Mouse (Mus musculus) right cerebral cortex, postnatal 10 days (tissue): ENCODE measurements around the gene Spem1.

Experiments
- DNase-seq, 2 experiments: peaks; one replicate each; pipeline ENCODE4 v3.0.0; 2021; ENCODE audit warnings: low spot score in 2 of 2

The Spem1 gene

GRCm38 (mm10) chr11:69836703-69837576 is 15.0 kb upstream of the Spem1 start:
- DNase-seq: peak; percentile 62 to 71

- DNase-seq: no peak
Observed at GRCm38 (mm10) chr11:69835966-69836335, 14.0 kb upstream of the Spem1 start.

GRCm38 (mm10) chr11:69835326-69835965 is 13.5 kb upstream of the Spem1 start:
- DNase-seq: no peak

GRCm38 (mm10) chr11:69834001-69834549 is 12.1 kb upstream of the Spem1 start:
- no peak for DNase-seq

- no peak for DNase-seq
Observed at GRCm38 (mm10) chr11:69833554-69833953, 11.6 kb upstream of the Spem1 start.

- peak in 1 of 2 experiments; percentile 26 for DNase-seq
Observed at GRCm38 (mm10) chr11:69828832-69829231, 6.9 kb upstream of the Spem1 start.

GRCm38 (mm10) chr11:69823456-69823855 is 1.5 kb upstream of the Spem1 start:
- no peak for DNase-seq

- no peak for DNase-seq
Observed at GRCm38 (mm10) chr11:69818871-69819270, 3.1 kb downstream of the Spem1 start.

GRCm38 (mm10) chr11:69818365-69818764 is 3.6 kb downstream of the Spem1 start, which contains the start of gene Spem2:
Gene Spem2 (minus strand): TSS chr11:69818465.
- DNase-seq: no peak

- DNase-seq: peak in 1 of 2 experiments; percentile 21
Observed at GRCm38 (mm10) chr11:69816520-69816919, 5.5 kb downstream of the Spem1 start.

- DNase-seq: no peak
Observed at GRCm38 (mm10) chr11:69815155-69815554, 6.8 kb downstream of the Spem1 start, which contains the start of gene Gm39566. Gene Gm39566 (minus strand): TSS chr11:69815298.

- DNase-seq: no peak
Observed at GRCm38 (mm10) chr11:69810280-69810679, 11.7 kb downstream of the Spem1 start.

GRCm38 (mm10) chr11:69807641-69808040 is 14.3 kb downstream of the Spem1 start:
- no peak for DNase-seq

GRCm38 (mm10) chr11:69806378-69806777 is 15.6 kb downstream of the Spem1 start:
- DNase-seq: no peak

- no peak for DNase-seq
Observed at GRCm38 (mm10) chr11:69804972-69805909, 16.7 kb downstream of the Spem1 start, which contains the start of gene Tmem102. Gene Tmem102 (minus strand): TSS chr11:69805624.

GRCm38 (mm10) chr11:69804652-69804940 is 17.4 kb downstream of the Spem1 start:
- DNase-seq: no peak

- peak; percentile 75 to 79 for DNase-seq
Observed at GRCm38 (mm10) chr11:69803786-69804651, 18.0 kb downstream of the Spem1 start.

- no peak for DNase-seq
Observed at GRCm38 (mm10) chr11:69803328-69803727, 18.7 kb downstream of the Spem1 start.

- peak; percentile 89 to 91 for DNase-seq
Observed at GRCm38 (mm10) chr11:69802648-69803105, 19.3 kb downstream of the Spem1 start.

GRCm38 (mm10) chr11:69801379-69801977 is 20.5 kb downstream of the Spem1 start, which contains the start of gene Fgf11:
Gene Fgf11 (minus strand): TSS chr11:69801857.
- peak in 1 of 2 experiments; percentile 41 for DNase-seq
